Mouse (Mus musculus) limb, embryonic 12.5 days (tissue): Measurements from ENCODE around the gene Ajap1. TPM values are rescaled to one million over a fixed set of nuclear protein-coding genes. Genes with fewer than 3 reads are reported as not detected.

Source experiments
- ATAC-seq: fragments of 200-750 bp; cut with Nextera tagmentation; 2 replicates; pipeline ENCODE4 v1.8.0; 2017; ENCODE audit warnings: low read depth, moderate TSS enrichment; ENCODE audit not compliant: insufficient number of reproducible peaks, insufficient read depth, low FRiP score, low TSS enrichment
- H3K27ac ChIP-seq: fragments of 300-500 bp; sonication (generic); 2 replicates; pipeline ENCODE4 v1.5.1; 2016; ENCODE audit warnings: mild to moderate bottlenecking, moderate library complexity
- H3K27me3 ChIP-seq: fragments of 300-500 bp; sonication (generic); 2 replicates; pipeline ENCODE4 v1.6.1; 2016; ENCODE audit warnings: mild to moderate bottlenecking, moderate library complexity
- H3K36me3 ChIP-seq: fragments of 300-500 bp; sonication (generic); 2 replicates; pipeline ENCODE4 v1.6.1; 2016; ENCODE audit warnings: mild to moderate bottlenecking, moderate library complexity
- H3K4me1 ChIP-seq: fragments of 300-500 bp; sonication (generic); replicated peaks from 2 replicates; pipeline ENCODE4 v1.6.1; 2016
- H3K4me2 ChIP-seq: fragments of 300-500 bp; sonication (generic); 2 replicates; pipeline ENCODE4 v1.6.1; 2016; ENCODE audit warnings: mild to moderate bottlenecking, moderate library complexity
- H3K4me3 ChIP-seq: fragments of 300-500 bp; sonication (generic); replicated peaks from 2 replicates; pipeline ENCODE4 v1.5.1; 2016; ENCODE audit warnings: mild to moderate bottlenecking
- H3K9ac ChIP-seq: fragments of 300-500 bp; sonication (generic); replicated peaks from 2 replicates; pipeline ENCODE4 v1.6.1; 2016; ENCODE audit warnings: mild to moderate bottlenecking, moderate library complexity
- H3K9me3 ChIP-seq: fragments of 300-500 bp; sonication (generic); 2 replicates; pipeline ENCODE4 v1.6.1; 2016; ENCODE audit warnings: mild to moderate bottlenecking, moderate library complexity
- WGBS: fragments of 180-500 bp; shearing (Covaris S2); methylation state at CpG from one replicate; pipeline ENCODE4 v1.1.7; 2016; 5-methylcytosine and 5-hydroxymethylcytosine counted together
- polyA plus RNA-seq: library from polyadenylated mRNA; unstranded; fragments of >200 nt; fragmentation: Nextera tagmentation; extraction: Ambion mirVana; gene quantifications from 2 replicates; pipeline ENCODE4 v1.2.1, GENCODE M21; 2016

Gene Ajap1
- 0.61 and 0.77 TPM in 2 replicates for polyA plus RNA-seq

DNA sequence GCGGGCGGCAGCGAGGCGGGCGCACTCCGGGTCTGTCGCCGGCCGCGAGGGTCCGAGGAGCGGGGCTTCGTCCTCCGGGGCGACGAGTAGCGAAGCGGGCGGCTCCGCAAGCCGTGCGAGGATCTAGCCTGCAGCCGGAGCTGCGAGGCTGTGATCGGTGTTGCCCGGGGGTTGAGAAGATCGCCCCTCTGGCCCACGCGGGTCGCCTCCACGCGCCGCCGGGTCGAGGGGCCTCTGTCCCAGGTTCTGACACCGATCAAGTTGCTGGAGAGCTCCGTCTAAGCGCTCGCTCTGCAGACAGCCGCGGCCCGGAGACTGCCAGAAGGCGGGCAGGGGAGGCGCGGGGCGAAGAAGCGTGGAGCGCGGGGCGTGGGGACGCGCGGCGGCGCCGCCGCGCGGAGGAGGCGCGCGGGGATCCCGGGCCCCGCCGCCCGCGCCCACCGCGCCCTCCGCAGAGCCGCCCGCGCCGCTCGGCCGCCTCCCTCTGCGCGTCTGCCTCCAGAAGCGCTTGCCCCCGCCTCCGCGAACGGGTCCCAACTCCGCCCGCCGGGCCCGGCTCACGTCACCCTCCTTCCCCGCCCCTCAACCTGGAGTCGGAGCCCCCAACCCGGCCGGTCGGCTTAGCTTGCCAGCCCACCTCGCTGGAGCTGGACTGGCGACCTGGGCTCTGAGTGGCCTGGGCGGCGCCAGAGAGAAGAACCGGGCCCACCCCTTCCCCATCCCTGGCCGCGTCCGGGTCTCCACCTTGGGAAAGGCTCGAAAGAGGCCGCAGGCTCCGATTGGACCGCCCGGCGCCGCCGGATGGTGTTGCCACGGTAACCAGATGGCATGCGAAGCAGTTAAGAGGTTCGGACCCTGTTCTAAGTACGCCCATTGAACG lies at the start of gene Ajap1:
Gene Ajap1, minus strand, starts transcription at position 353 of the 880 bp plus-strand sequence.
- H3K27ac ChIP-seq: no peak within 1 kb of the TSS

DNA sequence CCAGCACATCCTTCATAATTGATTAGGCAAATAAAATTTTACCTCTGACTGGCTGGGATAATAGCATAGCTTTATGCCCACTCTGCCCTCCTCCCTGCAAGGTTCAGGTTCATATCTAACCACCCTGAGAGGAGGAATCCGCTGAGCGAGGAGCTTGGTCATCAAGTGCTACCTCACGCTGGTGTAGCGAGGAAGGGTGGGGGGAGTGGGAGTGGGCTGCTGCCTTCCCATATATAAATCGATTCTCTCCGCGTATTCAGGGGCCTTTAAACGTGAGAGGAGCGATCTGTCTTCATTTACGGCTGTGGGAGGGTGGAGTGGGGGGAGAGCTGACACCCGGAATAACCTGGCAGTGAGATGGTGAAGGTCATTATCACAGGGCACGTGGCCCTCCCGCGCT lies 47.9 kb upstream of the Ajap1 start:
- H3K4me3 ChIP-seq: no peak overlapping the region
- WGBS: 44% methylated on average over 14 of the region's 14 CpGs
- no peak overlapping the region for H3K9ac ChIP-seq
- no peaks in the 10 kb centered on the region; the same call in 1 of the 2 replicates for H3K27me3 ChIP-seq
- H3K36me3 ChIP-seq: no peaks in the 10 kb centered on the region
- no peak overlapping the region for H3K27ac ChIP-seq
- no peak for ATAC-seq
- peaks cover 10% of the 10 kb centered on the region; the same call in 1 of the 2 replicates for H3K4me1 ChIP-seq
- H3K4me2 ChIP-seq: no peak overlapping the region
- no peaks in the 10 kb centered on the region for H3K9me3 ChIP-seq

More for the DNA sequence above, at the start of gene Ajap1:
- Histone ChIP-seq H3K27me3 (peaks cover 75% of the 10 kb centered on the region), H3K4me1 (peaks cover 56% of the 10 kb centered on the region), H3K9ac (peak within 1 kb of the TSS; percentile 56), H3K9me3 (no peaks in the 10 kb centered on the region), H3K4me2 (peak within 1 kb of the TSS; percentile 91), H3K36me3 (no peaks in the 10 kb centered on the region), H3K4me3 (peak within 1 kb of the TSS; percentile 48)
- no peak for ATAC-seq
- WGBS: under 1% methylated on average over 88 of the region's 114 CpGs

DNA sequence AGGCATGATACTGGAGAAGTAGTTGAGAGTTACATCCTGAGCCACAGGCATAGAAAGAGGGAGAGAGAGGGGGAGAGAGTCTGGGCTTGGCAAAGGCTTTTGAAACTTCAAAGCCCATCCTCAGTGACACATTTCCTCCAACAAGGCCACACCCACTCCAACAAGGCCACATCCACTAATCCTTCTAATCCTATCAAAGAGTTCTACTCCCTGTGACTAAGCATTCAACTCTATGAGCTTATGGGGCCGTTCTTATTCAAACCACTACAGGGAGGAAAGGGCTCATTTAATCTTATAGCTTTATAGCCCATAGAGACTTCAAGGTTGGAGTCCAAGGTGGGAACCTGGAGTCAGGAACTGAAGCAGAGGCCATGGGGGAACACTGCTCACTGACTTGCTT lies 39.0 kb upstream of the Ajap1 start:
- Histone ChIP-seq H3K9me3 (no peaks in the 10 kb centered on the region), H3K9ac (no peak overlapping the region), H3K4me1 (no peaks in the 10 kb centered on the region), H3K36me3 (no peaks in the 10 kb centered on the region), H3K4me3 (no peak overlapping the region), H3K27me3 (no peaks in the 10 kb centered on the region), H3K27ac (no peak overlapping the region), H3K4me2 (no peak overlapping the region)
- ATAC-seq: no peak
- WGBS: 69% methylated on average over 1 of the region's 1 CpGs

DNA sequence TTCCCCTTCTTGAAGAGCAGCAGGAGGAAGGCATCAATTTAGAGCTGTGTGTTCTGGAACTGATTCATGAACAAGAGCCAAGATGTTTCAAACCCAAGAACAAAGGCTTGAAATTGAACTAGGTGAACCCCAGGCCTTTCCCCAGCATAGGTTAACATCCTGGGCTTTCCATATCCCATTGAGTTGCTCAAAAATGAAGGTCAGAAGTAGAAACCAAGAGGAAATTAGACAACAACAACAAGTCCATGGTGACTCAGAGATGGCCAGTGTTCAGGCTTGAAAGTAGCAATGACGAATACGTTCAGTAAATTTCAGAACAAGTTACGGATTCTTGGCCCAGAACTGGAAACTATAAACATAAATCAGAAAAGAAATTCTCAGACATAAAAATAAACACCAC lies 37.3 kb upstream of the Ajap1 start:
- no peaks in the 10 kb centered on the region for H3K9me3 ChIP-seq
- 85% methylated on average over 3 of the region's 3 CpGs for WGBS
- no peaks in the 10 kb centered on the region for H3K27me3 ChIP-seq
- H3K9ac ChIP-seq: no peak overlapping the region
- no peak for ATAC-seq
- H3K36me3 ChIP-seq: no peaks in the 10 kb centered on the region
- no peak overlapping the region for H3K4me2 ChIP-seq
- H3K4me1 ChIP-seq: no peaks in the 10 kb centered on the region
- no peak overlapping the region for H3K27ac ChIP-seq
- H3K4me3 ChIP-seq: no peak overlapping the region

DNA sequence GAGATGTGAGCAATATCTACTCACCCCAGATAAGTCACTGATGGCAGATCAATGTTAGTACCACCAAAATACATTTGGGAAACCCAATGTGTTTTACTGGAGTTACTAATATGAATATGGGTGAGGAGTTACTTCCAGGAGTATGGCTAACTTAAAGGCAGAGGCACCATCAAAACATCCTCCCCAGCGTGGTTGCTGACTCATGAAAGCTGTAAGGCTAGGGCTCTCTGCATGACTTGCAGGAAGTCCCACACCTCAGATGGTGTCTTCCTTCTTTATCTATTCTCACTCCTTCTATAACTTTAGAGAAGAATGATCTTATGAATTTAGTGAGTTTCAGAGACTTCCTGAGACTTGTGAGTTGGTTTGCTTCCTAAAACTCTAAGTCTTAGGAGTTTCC lies 36.7 kb upstream of the Ajap1 start:
- no peaks in the 10 kb centered on the region for H3K36me3 ChIP-seq
- H3K9me3 ChIP-seq: no peaks in the 10 kb centered on the region
- H3K9ac ChIP-seq: no peak overlapping the region
- H3K27me3 ChIP-seq: no peaks in the 10 kb centered on the region
- H3K4me1 ChIP-seq: no peaks in the 10 kb centered on the region
- no peak for ATAC-seq
- no peak overlapping the region for H3K4me3 ChIP-seq
- H3K27ac ChIP-seq: no peak overlapping the region
- 80% methylated on average over 1 of the region's 1 CpGs for WGBS
- H3K4me2 ChIP-seq: no peak overlapping the region

DNA sequence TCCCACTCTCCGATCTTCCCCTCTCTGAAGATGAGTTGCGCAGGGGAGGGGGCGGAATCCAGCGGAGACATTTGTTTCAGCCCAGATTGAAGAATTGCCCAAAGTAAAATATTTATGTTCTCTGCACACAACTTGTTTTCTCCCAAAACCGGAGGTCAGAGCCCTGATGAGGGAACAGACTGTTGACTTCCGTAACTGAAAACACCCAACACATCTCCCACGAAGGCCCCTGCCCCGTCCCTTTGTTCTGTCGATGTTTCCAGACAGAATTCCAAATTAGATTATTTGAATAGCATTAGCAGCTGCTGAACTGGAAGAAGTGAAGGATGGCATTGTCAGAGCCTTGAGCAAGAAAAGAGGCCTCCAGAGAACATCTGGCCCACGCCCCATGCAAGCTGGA lies 33.2 kb upstream of the Ajap1 start:
- Histone ChIP-seq H3K36me3 (no peaks in the 10 kb centered on the region), H3K4me1 (no peaks in the 10 kb centered on the region), H3K27me3 (no peaks in the 10 kb centered on the region), H3K9me3 (no peaks in the 10 kb centered on the region), H3K4me2 (no peak overlapping the region), H3K27ac (no peak overlapping the region), H3K4me3 (no peak overlapping the region), H3K9ac (no peak overlapping the region)
- no peak for ATAC-seq
- WGBS: 81% methylated on average over 10 of the region's 10 CpGs

DNA sequence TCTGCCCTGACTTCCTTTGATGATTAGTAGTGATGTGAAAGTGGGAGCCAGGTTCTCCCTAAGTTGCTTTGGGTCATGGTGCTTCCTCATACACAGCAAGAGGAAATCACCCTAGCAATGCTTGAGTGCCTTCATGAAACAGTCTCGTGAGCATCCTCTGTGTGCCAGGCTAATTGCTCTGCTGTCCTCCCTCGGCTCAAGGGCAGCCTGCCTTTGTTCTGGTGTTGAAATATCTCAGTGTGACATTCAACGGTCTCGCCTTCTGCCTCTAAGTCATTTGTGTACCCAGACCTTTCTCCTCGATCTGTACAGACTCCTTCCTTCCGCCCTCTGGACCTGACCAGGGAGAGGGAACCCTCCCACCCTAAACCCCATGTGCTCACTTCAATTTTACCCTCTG lies 31.5 kb upstream of the Ajap1 start:
- no peaks in the 10 kb centered on the region for H3K9me3 ChIP-seq
- no peak overlapping the region for H3K4me2 ChIP-seq
- no peaks in the 10 kb centered on the region for H3K4me1 ChIP-seq
- no peaks in the 10 kb centered on the region for H3K27me3 ChIP-seq
- 78% methylated on average over 6 of the region's 6 CpGs for WGBS
- H3K27ac ChIP-seq: no peak overlapping the region
- H3K36me3 ChIP-seq: no peaks in the 10 kb centered on the region
- H3K9ac ChIP-seq: no peak overlapping the region
- ATAC-seq: no peak
- H3K4me3 ChIP-seq: no peak overlapping the region

DNA sequence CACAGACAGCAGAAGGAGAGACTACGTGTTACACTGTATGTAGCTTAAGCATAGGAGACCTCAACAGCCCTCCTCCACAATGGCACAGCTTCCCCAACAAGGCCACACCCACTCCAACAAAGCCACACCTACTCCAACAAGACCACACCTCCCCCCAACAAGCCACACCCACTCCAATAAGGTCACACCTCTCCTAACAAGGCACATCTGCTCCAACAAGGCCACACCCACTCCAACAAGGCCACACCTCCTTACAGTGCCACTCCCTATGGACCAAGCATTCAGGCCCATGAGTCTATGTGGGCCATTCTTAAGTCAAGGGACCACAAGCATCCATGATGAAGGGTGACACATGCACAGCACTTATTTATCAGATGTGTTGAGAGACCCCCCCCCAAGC lies 28.9 kb upstream of the Ajap1 start:
- Histone ChIP-seq H3K36me3 (no peaks in the 10 kb centered on the region), H3K4me1 (no peaks in the 10 kb centered on the region), H3K4me2 (no peak overlapping the region), H3K27me3 (no peaks in the 10 kb centered on the region), H3K27ac (no peak overlapping the region), H3K4me3 (no peak overlapping the region), H3K9ac (no peak overlapping the region), H3K9me3 (no peaks in the 10 kb centered on the region)
- 95% methylated on average over 1 of the region's 1 CpGs for WGBS
- no peak for ATAC-seq

DNA sequence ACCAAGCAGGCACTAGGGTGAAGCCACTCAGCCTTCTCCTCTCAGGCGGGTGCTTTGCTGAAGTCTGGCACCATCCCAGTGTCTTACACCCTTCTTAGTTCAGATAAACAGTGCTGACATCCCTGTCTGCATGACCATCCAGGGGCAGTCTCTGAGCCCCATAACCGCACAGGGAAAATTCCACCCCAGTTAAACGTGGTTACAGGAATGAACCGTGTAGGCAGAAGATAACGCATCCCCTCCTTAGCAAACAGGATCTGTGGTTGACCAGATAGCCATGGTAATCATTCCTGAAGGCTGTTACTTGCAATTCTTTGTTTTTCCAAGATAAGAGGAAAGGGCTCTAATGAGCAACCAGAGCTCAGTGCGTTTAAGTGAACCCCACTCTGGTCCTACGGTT lies 19.3 kb upstream of the Ajap1 start:
- WGBS: 92% methylated on average over 7 of the region's 7 CpGs
- no peaks in the 10 kb centered on the region for H3K36me3 ChIP-seq
- no peak overlapping the region for H3K4me3 ChIP-seq
- no peak overlapping the region for H3K27ac ChIP-seq
- no peak overlapping the region for H3K9ac ChIP-seq
- H3K9me3 ChIP-seq: no peaks in the 10 kb centered on the region
- peaks cover 9% of the 10 kb centered on the region for H3K27me3 ChIP-seq
- no peak for ATAC-seq
- no peak overlapping the region for H3K4me2 ChIP-seq
- peaks cover under 1% of the 10 kb centered on the region; the same call in 1 of the 2 replicates for H3K4me1 ChIP-seq

DNA sequence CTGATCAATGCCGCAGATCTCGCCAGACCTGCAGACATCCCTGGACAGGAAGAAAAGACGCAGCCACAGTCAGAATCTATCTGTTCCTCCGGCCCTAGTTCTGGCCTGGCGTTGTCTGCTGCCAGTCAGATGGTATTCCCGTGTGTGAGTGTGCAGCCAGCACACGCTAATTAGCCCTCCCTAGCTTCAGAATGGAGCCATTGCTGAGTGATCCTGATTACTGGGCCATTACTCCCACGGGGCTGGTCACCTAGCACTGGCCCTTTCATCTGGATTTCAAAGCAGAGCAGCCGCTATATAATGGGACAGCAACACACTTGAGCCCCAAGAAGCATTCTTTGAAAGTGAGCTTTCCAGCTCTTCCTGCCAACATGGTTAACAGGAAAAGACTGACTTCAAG lies 9.8 kb upstream of the Ajap1 start:
- Histone ChIP-seq H3K4me2 (no peak overlapping the region), H3K4me1 (peaks cover 4% of the 10 kb centered on the region; the same call in 1 of the 2 replicates), H3K9me3 (0 out of 2 replicates have a peak, but pooled peaks cover 6% of the 10 kb centered on the region), H3K27ac (no peak overlapping the region), H3K4me3 (no peak overlapping the region), H3K27me3 (peaks cover 18% of the 10 kb centered on the region), H3K9ac (no peak overlapping the region), H3K36me3 (no peaks in the 10 kb centered on the region)
- no peak for ATAC-seq
- WGBS: 26% methylated on average over 9 of the region's 9 CpGs

DNA sequence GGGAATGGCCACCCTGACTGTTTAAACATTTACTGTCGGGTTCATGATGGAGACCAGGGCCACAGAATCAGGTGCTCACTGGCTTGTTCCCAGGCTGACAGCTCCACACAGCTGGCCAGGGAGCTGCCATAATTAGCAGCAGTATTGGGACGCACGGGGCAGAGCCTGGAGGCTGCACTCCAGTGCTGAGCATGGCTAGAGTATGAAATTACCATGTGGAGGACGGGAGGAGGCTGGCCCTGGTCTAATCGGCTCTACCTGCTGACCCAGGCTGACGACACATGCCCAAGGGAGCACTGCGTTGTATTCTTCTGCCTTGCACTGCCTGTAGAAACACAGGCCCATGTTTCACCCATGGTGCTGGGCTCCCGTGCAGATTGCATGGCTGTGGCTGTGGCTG lies 6.5 kb upstream of the Ajap1 start:
- Histone ChIP-seq H3K27me3 (peaks cover 25% of the 10 kb centered on the region), H3K4me1 (peaks cover 5% of the 10 kb centered on the region), H3K4me2 (no peak overlapping the region), H3K9ac (no peak overlapping the region), H3K4me3 (no peak overlapping the region), H3K36me3 (no peaks in the 10 kb centered on the region), H3K9me3 (no peaks in the 10 kb centered on the region), H3K27ac (no peak overlapping the region)
- ATAC-seq: no peak
- WGBS: 51% methylated on average over 8 of the region's 8 CpGs

DNA sequence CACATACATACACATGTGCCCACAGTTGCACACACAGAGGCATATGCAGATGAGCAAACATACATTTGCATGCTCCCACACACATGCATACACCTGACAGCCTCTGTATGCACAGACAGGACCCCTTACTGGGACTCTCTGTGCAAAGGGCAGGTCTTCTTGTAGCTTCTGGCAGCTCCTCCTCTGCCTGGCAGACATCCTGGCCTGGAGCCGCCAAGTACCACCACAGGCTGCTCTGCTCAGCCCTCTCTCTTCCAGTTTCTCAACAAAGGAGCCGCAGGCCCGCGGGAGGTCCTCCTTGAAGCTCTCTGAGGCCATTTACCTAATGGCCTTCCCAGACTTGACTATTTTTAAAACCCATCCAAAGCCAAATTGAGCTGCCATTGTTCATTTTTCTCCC lies 3.3 kb upstream of the Ajap1 start:
- Histone ChIP-seq H3K27ac (no peak overlapping the region), H3K9ac (no peak overlapping the region), H3K4me2 (no peak overlapping the region), H3K4me1 (peaks cover 32% of the 10 kb centered on the region), H3K36me3 (no peaks in the 10 kb centered on the region), H3K9me3 (no peaks in the 10 kb centered on the region), H3K4me3 (no peak overlapping the region), H3K27me3 (peaks cover 49% of the 10 kb centered on the region)
- no peak for ATAC-seq
- WGBS: 51% methylated on average over 4 of the region's 4 CpGs
